Mouse (Mus musculus): Measurements from ENCODE around the gene BC004004. TPM values are rescaled to one million over a fixed set of nuclear protein-coding genes. Genes with fewer than 3 reads are reported as not detected.

The BC004004 gene
- polyA plus RNA-seq, 1 experiment from 2014 or later = 117 TPM

DNA sequence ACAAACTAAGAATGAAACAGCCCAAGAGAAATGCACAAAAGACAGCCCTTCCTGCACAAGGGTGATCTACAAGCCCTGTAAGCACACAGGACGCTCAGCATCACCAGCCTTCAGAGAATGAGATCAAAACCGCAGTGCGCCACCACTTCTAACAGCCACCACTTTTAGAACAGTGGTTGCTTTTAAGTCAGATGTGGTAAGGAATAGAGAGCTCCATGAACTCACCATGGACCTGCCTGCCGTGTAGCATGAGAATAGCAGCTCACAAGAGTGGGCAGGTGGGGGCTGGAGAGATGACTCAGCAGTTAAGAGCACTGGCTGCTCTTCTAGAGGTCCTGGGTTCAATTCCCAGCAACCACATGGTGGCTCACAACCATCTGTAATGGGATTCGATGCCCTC, 11.8 kb downstream of the BC004004 start:
- Histone ChIP-seq H3K27me3 (ENCODE audit: control insufficient read depth, insufficient read depth, low read length) (no peaks in the 10 kb centered on the region), H3K9ac (replicated peaks; ENCODE audit: low read length) (no peak overlapping the region), H3K27ac (replicated peaks; ENCODE audit: low read depth, low read length) (no peak overlapping the region), H3K4me2 (ENCODE audit: low read length) (no peak overlapping the region), H3K4me1 (ENCODE audit: control insufficient read depth, insufficient read depth, low read length) (no peaks in the 10 kb centered on the region), H3K4me3 (replicated peaks; ENCODE audit: low read depth, low read length) (no peak overlapping the region), H3K36me3 (ENCODE audit: control insufficient read depth, insufficient read depth, low read length) (peaks cover 30% of the 10 kb centered on the region), H3K9me3 (ENCODE audit: control insufficient read depth, low read length) (no peaks in the 10 kb centered on the region)
- 88% methylated on average over 5 of the region's 5 CpGs for WGBS
- no peak for DNase-seq
- ATAC-seq (ENCODE audit: low FRiP score, low TSS enrichment) = no peak

DNA sequence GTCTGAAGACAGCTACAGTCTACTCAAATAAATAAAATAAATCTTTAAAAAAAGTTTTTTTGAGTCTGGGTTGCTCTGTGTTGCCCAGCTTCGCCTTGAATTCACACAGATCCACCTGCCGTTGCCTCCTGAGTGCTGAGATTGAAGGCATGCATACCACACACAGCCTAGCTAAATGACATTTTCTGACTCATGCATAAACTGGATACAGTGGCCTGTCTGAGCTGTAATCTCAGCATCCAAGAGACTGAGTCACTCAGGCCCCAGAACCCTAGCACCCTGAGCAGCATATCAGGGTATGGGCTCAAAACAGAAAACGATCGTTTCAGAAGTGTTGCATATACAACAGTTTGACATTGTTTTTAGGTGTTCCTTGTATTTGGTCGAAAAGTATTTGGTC, 13.0 kb downstream of the BC004004 start:
- 89% methylated on average over 5 of the region's 5 CpGs for WGBS
- Histone ChIP-seq H3K4me3 (replicated peaks; ENCODE audit: low read depth, low read length) (no peak overlapping the region), H3K9ac (replicated peaks; ENCODE audit: low read length) (no peak overlapping the region), H3K27me3 (ENCODE audit: control insufficient read depth, insufficient read depth, low read length) (no peaks in the 10 kb centered on the region), H3K4me2 (ENCODE audit: low read length) (no peak overlapping the region), H3K9me3 (ENCODE audit: control insufficient read depth, low read length) (no peaks in the 10 kb centered on the region), H3K27ac (replicated peaks; ENCODE audit: low read depth, low read length) (no peak overlapping the region), H3K4me1 (ENCODE audit: control insufficient read depth, insufficient read depth, low read length) (no peaks in the 10 kb centered on the region), H3K36me3 (ENCODE audit: control insufficient read depth, insufficient read depth, low read length) (peaks cover 30% of the 10 kb centered on the region)
- ATAC-seq (ENCODE audit: low FRiP score, low TSS enrichment) = no peak
- DNase-seq = no peak

DNA sequence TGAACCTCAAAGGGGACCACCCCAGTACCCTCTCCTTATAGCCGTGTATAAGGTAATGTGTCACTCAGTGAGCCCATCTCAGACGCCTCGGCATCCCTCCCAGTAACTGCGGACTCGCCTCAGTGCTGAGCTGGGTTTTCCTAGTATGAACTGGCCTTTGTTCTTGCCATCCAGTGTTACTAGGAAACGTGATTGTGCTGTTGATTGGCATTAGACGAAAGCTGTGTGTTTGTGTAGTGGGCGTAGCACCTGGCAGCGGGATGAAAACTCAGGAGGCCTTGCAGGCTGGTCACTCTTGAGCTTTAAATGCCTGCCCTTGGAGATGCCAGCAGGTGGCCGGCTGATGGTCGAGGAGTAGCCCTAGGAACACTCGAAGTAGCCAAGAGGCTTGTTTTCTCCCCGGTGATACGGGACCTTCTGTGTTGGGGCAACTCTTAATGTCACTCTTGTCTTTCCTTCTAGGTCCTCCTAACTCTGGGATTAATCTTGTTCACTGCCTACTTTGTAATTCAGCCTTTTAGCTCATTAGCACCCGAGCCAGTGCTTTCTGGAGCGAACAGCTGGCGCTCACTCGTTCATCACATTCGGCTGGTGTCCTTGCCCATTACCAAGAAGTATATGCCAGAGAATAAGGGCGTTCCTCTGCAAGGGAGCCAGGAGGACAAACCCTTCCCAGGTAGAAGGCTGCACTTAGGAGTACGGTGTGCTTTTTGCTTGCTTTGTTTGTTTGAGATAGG, 13.8 kb downstream of the BC004004 start:
- no peak overlapping the region for H3K4me2 ChIP-seq (ENCODE audit: low read length)
- ATAC-seq (ENCODE audit: low FRiP score, low TSS enrichment) = no peak
- no peak overlapping the region for H3K9ac ChIP-seq (replicated peaks; ENCODE audit: low read length)
- WGBS = 38% methylated on average over 21 of the region's 21 CpGs
- no peaks in the 10 kb centered on the region for H3K9me3 ChIP-seq (ENCODE audit: control insufficient read depth, low read length)
- H3K4me3 ChIP-seq (replicated peaks; ENCODE audit: low read depth, low read length) = no peak overlapping the region
- peaks cover 30% of the 10 kb centered on the region for H3K36me3 ChIP-seq (ENCODE audit: control insufficient read depth, insufficient read depth, low read length)
- no peaks in the 10 kb centered on the region for H3K27me3 ChIP-seq (ENCODE audit: control insufficient read depth, insufficient read depth, low read length)
- no peaks in the 10 kb centered on the region for H3K4me1 ChIP-seq (ENCODE audit: control insufficient read depth, insufficient read depth, low read length)
- DNase-seq = peak; percentile 39
- peak overlapping the region; percentile 10; the same call in 1 of the 2 replicates for H3K27ac ChIP-seq (replicated peaks; ENCODE audit: low read depth, low read length)

DNA sequence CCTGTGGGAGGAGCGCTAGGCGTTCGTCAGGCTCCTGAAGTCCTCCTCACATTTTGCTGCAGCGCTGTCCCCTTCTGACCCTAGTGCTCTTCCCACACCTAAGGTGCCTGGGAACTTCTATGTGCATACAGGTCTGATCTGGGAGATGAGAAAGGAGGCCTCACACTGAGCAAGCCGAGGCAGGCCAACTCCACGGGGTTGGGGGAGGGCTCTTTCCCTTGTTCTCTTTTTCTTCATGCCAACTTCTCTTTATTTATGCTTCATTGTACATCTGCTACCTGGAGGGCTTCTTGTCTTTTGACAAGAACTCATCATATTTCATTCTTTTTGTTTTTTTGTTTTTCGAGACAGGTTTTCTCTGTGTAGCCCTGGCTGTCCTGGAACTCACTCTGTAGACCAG, 23.2 kb downstream of the BC004004 start:
- H3K27me3 ChIP-seq (ENCODE audit: control insufficient read depth, insufficient read depth, low read length) = no peaks in the 10 kb centered on the region
- no peak overlapping the region for H3K27ac ChIP-seq (replicated peaks; ENCODE audit: low read depth, low read length)
- no peak for ATAC-seq (ENCODE audit: low FRiP score, low TSS enrichment)
- no peaks in the 10 kb centered on the region for H3K9me3 ChIP-seq (ENCODE audit: control insufficient read depth, low read length)
- no peak overlapping the region for H3K4me3 ChIP-seq (replicated peaks; ENCODE audit: low read depth, low read length)
- WGBS = 96% methylated on average over 7 of the region's 7 CpGs
- DNase-seq = no peak
- H3K4me1 ChIP-seq (ENCODE audit: control insufficient read depth, insufficient read depth, low read length) = no peaks in the 10 kb centered on the region
- no peak overlapping the region for H3K4me2 ChIP-seq (ENCODE audit: low read length)
- H3K36me3 ChIP-seq (ENCODE audit: control insufficient read depth, insufficient read depth, low read length) = peaks cover 48% of the 10 kb centered on the region
- H3K9ac ChIP-seq (replicated peaks; ENCODE audit: low read length) = no peak overlapping the region

DNA sequence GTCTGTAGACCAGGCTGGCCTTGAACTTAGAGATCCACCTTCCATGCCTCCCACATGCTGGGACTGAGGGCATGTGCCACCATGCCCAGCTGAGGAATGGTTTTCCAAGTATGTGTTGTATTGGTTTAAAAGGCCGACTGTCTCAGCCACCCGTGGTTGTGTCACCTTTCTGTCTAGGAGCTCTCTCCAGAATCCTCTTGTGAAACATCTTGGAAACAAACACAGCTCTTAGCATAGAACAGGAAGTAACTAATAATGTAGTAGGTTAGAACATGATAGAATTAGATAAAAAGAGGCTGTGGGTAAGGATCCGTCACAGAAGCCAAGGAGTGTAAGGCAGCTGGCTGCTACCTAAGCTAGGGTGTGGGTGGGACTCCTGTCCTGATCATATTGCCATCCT, 24.4 kb downstream of the BC004004 start:
- H3K27me3 ChIP-seq (ENCODE audit: control insufficient read depth, insufficient read depth, low read length) = no peaks in the 10 kb centered on the region
- H3K27ac ChIP-seq (replicated peaks; ENCODE audit: low read depth, low read length) = no peak overlapping the region
- no peaks in the 10 kb centered on the region for H3K9me3 ChIP-seq (ENCODE audit: control insufficient read depth, low read length)
- ATAC-seq (ENCODE audit: low FRiP score, low TSS enrichment) (no peak), DNase-seq (no peak)
- no peaks in the 10 kb centered on the region for H3K4me1 ChIP-seq (ENCODE audit: control insufficient read depth, insufficient read depth, low read length)
- no peak overlapping the region for H3K4me2 ChIP-seq (ENCODE audit: low read length)
- H3K36me3 ChIP-seq (ENCODE audit: control insufficient read depth, insufficient read depth, low read length) = peaks cover 59% of the 10 kb centered on the region
- H3K4me3 ChIP-seq (replicated peaks; ENCODE audit: low read depth, low read length) = no peak overlapping the region
- no peak overlapping the region for H3K9ac ChIP-seq (replicated peaks; ENCODE audit: low read length)
- WGBS = 94% methylated on average over 3 of the region's 3 CpGs

DNA sequence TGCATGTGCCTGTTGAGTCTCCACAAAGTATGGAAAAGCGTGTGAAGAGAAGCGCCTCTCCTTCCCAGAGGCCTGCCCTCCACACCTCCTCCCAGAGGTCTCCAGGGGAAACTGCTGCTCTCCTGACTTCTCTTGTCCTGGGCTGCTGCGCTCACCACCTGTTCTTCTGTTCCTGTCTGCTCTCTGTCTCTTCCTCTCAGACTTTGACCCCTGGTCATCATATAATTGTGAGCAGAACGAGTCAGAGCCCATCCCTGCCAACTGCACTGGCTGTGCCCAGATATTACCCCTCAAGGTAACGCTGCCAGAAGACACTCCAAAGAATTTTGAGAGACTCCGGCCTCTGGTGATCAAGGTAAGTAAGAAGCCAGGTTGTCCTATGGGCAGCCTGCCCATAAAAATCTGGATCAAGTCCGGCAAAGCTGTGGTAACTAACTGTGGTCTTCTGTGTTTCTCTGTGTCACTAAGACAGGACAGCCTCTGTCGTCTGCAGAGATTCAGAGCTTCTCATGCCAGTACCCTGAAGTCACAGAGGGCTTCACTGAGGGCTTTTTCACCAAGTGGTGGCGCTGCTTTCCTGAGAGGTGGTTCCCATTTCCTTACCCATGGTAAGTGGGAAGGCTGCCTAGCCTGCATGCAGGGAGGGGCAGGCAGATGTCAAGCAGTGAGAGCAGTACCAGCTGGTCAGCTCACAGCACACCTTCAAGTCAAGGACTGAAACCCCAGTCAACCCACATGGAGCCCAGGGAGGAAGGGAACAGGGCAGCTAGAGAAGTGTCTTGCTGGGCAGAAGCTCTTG, 25.4 kb downstream of the BC004004 start:
- DNase-seq = no peak
- Histone ChIP-seq H3K4me2 (ENCODE audit: low read length) (no peak overlapping the region), H3K4me1 (ENCODE audit: control insufficient read depth, insufficient read depth, low read length) (no peaks in the 10 kb centered on the region), H3K36me3 (ENCODE audit: control insufficient read depth, insufficient read depth, low read length) (peaks cover 67% of the 10 kb centered on the region), H3K9me3 (ENCODE audit: control insufficient read depth, low read length) (no peaks in the 10 kb centered on the region), H3K27ac (replicated peaks; ENCODE audit: low read depth, low read length) (no peak overlapping the region), H3K27me3 (ENCODE audit: control insufficient read depth, insufficient read depth, low read length) (no peaks in the 10 kb centered on the region), H3K4me3 (replicated peaks; ENCODE audit: low read depth, low read length) (no peak overlapping the region), H3K9ac (replicated peaks; ENCODE audit: low read length) (no peak overlapping the region)
- no peak for ATAC-seq (ENCODE audit: low FRiP score, low TSS enrichment)
- 85% methylated on average over 9 of the region's 9 CpGs for WGBS

DNA sequence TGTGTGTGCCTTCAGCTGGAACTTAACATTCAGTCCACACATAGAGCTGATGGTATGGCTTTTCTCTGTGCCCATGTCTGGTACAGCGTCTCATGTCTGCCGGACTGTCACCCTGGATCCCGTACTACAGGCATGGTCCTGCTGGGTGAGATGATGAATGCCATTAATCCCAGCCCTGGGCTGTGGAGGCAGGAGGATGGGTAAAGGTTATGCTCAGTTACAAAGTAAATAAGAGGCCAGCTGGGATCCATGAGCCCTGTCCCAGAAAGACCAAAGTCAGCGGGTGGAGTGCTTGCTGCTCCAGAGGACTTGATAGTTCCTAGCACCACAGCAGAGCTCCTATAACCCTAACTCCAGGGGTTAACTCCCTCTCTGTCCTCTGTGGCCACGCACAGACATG, 27.2 kb downstream of the BC004004 start:
- Histone ChIP-seq H3K27me3 (ENCODE audit: control insufficient read depth, insufficient read depth, low read length) (no peaks in the 10 kb centered on the region), H3K36me3 (ENCODE audit: control insufficient read depth, insufficient read depth, low read length) (peaks cover 75% of the 10 kb centered on the region), H3K4me3 (replicated peaks; ENCODE audit: low read depth, low read length) (no peak overlapping the region), H3K4me1 (ENCODE audit: control insufficient read depth, insufficient read depth, low read length) (no peaks in the 10 kb centered on the region), H3K4me2 (ENCODE audit: low read length) (no peak overlapping the region), H3K27ac (replicated peaks; ENCODE audit: low read depth, low read length) (no peak overlapping the region), H3K9ac (replicated peaks; ENCODE audit: low read length) (no peak overlapping the region), H3K9me3 (ENCODE audit: control insufficient read depth, low read length) (no peaks in the 10 kb centered on the region)
- DNase-seq (no peak), ATAC-seq (ENCODE audit: low FRiP score, low TSS enrichment) (no peak)
- 76% methylated on average over 5 of the region's 5 CpGs for WGBS

DNA sequence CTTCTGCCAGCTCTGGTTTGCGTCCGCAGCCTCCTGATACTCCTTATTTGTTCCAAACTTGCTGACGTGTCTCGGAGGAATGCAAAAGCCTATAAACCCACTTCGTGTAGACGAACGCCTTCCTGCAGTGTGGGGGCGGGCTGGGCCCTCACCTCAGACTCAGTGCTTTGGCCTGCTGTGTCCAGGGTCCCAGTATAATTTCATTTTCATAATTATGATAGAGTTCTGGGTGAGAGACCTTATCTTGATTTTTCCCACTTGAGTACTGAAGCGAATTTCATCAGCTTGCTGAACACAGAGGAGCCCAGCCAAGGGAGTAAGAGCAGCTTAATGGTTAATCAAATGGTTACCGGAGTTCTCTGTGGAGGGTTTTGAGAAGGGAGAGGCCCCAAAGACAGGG, 28.7 kb downstream of the BC004004 start:
- no peak overlapping the region for H3K9ac ChIP-seq (replicated peaks; ENCODE audit: low read length)
- 90% methylated on average over 10 of the region's 10 CpGs for WGBS
- DNase-seq (no peak), ATAC-seq (ENCODE audit: low FRiP score, low TSS enrichment) (no peak)
- no peaks in the 10 kb centered on the region for H3K4me1 ChIP-seq (ENCODE audit: control insufficient read depth, insufficient read depth, low read length)
- peaks cover 83% of the 10 kb centered on the region for H3K36me3 ChIP-seq (ENCODE audit: control insufficient read depth, insufficient read depth, low read length)
- no peak overlapping the region for H3K4me3 ChIP-seq (replicated peaks; ENCODE audit: low read depth, low read length)
- H3K27me3 ChIP-seq (ENCODE audit: control insufficient read depth, insufficient read depth, low read length) = no peaks in the 10 kb centered on the region
- H3K27ac ChIP-seq (replicated peaks; ENCODE audit: low read depth, low read length) = no peak overlapping the region
- H3K9me3 ChIP-seq (ENCODE audit: control insufficient read depth, low read length) = no peaks in the 10 kb centered on the region
- no peak overlapping the region for H3K4me2 ChIP-seq (ENCODE audit: low read length)

DNA sequence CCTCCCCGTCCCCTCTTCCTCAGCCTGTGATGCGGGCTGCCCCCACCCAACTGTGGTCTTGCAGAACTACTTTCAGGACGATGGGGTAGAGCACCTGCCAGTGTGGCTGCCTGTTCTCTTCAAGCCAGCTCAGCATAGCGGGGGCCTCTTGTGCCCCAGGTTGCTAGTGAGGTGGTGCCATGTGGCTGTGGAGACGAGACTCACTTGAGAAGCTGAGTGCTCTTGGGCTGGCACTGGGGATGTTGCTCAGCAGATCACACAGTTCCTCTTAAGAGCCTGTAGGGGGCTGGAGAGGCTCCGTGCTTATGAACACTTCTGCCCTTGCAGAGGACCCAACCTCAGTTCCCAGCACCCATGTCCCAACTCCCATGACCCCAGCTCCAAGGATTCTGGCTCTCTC, 29.2 kb downstream of the BC004004 start:
- H3K4me3 ChIP-seq (replicated peaks; ENCODE audit: low read depth, low read length) = no peak overlapping the region
- H3K4me2 ChIP-seq (ENCODE audit: low read length) = no peak overlapping the region
- no peaks in the 10 kb centered on the region for H3K4me1 ChIP-seq (ENCODE audit: control insufficient read depth, insufficient read depth, low read length)
- H3K27me3 ChIP-seq (ENCODE audit: control insufficient read depth, insufficient read depth, low read length) = no peaks in the 10 kb centered on the region
- no peaks in the 10 kb centered on the region for H3K9me3 ChIP-seq (ENCODE audit: control insufficient read depth, low read length)
- H3K27ac ChIP-seq (replicated peaks; ENCODE audit: low read depth, low read length) = no peak overlapping the region
- DNase-seq (no peak), ATAC-seq (ENCODE audit: low FRiP score, low TSS enrichment) (no peak)
- H3K36me3 ChIP-seq (ENCODE audit: control insufficient read depth, insufficient read depth, low read length) = peaks cover 87% of the 10 kb centered on the region
- 89% methylated on average over 6 of the region's 6 CpGs for WGBS
- no peak overlapping the region for H3K9ac ChIP-seq (replicated peaks; ENCODE audit: low read length)
